Mouse (Mus musculus): Measurements from ENCODE around the gene Unc5c.

Unc5c gene

DNA sequence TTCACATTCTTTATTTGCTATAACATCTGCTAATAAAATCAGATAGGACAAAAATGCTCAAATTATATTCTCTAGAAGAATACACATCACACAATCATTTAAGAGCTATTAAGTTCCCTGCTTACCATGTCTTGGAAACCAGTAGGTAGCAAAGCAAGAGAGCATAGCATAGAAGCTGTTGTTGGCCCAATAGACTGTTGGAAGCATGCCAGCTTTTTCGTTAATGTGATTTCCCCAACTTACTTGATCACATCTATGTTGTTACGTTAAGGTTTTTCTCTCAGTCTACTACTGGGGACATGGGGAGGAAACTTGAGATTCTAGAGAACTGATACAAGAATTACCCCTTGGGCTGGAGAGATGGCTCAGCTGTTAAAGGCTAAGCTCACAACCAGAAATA is 133.0 kb downstream of the Unc5c start:
- DNase-seq (ENCODE audit: low spot score in 2 of 2), result no peak

DNA sequence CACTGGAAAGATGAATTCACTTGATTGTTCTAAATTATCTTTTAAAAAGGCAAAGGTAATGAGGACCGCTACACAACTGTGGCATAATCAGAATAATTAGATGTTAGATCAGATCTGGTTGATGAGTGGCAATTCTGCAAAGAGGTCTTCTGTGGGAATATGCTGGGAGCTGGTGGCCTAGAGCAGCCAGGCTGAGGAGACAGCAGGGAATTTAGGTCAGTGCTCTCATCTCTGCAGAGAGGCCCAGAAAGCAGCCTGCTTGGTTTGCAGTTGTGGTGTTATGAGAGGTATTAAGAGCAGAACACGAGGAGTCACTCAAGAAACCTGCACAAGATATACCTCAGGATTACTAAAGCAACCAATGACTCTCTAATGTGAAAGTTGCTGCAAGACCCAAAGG is 133.9 kb downstream of the Unc5c start:
- no peak for DNase-seq (ENCODE audit: low spot score in 2 of 2)

DNA sequence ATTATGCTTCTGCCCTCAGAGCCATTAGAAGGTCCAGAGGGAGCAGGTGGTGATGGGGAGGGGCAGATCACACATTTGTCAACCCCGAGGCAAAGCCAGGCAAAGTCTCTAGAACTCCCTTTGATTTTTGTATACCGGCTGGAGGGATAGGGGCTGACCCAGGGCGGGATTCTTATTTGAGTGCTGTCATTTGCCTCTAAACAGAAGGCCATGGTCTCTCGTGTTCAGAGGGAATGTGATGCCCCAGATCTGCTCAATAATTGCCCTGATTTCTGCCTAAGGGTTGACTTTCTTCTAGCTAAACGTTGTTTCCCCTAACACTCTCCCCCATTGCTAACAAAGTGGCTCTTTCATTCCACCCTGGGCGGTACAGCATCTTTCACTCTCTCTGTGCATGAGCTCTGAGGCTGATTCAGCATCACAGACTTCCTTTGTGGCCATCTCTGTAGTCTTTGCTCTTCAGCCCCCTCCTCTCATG is 136.1 kb downstream of the Unc5c start:
- no peak for DNase-seq (ENCODE audit: low spot score in 2 of 2)

DNA sequence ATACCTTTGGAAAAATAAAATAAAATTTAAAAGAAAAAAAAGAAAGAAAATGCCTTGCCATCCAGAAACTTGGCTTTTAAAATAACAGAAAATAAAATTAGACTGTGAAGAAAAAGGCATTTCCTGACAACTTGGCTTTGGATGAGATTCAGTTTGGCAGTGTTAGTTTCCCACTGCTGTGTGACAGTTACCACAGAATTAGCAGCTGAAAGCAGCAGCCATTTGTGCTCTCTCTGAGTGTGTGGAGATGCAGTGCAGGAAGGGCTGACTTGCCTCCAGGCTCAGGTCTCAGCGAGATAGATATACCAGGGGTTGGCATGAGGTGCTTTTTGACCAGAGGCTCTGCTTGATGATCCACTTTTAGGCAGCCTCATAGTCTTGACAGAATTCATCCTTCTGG is 151.7 kb downstream of the Unc5c start:
- DNase-seq (ENCODE audit: low spot score in 2 of 2), result no peak

DNA sequence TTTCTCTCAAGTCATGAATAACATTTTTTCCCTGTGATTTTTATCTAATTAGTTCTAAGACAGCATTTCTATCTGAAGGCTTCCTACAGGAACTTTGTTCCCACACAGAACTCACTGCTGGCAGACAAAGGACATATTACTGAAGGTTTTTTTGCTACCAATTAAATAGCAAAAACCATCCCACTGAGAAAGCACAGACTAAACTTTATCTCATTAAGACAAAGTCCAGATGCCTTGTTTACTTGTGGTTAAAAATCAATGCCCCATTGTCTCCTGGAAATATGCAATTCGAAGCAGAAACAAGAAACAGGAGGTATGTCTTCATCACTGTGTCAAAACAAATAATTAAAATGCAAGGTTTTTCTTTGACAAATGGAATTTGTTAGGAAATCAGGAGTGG is 153.7 kb downstream of the Unc5c start:
- DNase-seq (ENCODE audit: low spot score in 2 of 2), result no peak

DNA sequence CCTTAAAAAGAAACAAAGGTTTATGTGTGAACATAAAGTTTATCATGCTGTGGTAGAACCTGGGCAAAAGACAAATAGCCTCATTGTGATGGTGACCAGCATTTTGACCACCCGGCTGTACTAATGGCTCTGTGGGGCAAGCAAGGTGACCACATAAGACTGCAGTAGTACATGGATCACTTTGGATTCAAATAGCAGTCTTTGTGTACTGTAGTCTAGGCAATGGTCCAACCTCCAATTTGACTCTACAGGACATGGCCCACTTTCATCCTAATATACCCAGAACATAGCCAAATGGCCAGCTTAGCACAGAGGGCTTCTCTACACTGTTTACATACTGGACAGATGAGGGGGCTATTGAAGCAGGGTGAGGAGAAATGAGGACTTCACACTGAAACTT is 156.5 kb downstream of the Unc5c start:
- DNase-seq (ENCODE audit: low spot score in 2 of 2), result no peak

DNA sequence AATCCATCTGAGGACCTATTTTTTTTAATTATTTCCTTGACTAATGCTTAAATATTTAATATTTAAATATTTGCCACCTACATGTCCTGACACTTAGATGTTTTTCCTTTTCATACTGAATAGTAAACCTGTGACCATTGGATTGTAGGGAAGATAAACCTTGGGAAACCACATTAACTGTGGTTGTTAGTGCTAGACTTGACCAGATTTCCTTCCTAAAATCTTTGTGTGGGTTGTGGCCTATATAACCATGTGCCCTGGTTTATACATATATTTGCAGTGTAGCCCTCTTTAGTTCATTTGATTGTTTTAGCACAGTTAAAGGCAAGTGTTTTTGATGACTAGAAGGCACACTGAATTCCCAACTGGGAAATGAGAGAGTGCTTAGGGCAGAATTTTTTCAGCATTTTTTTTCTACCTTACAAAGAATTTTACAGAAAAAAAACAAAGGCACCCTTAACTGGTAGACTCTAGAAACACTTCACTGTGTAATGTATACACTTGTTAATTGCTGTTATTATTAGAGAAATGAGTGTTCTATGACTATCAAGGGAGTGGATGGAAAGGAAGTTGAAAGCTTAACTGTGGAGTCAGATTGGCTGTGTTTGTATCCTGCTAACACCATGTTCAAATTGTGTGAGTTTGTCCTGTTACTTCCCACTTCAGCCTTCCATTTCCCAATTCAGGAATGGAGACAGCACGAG is 162.1 kb downstream of the Unc5c start:
- DNase-seq (ENCODE audit: low spot score in 2 of 2), result no peak

DNA sequence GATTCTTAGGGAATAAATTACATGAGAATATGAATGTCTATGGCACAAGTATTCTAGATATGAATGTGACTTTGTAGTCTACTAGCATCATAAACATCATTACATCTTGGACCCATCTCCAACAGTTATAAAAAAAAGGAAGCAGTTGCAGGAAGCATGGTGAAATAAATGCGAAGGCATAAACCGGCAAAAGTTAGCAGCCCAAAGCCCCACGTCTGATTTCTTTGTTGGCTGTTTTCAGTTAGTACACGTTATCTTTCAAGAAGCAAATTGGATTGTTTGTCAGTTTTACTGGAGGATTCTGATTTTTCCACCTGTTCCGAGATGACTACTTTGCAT is 162.6 kb downstream of the Unc5c start:
- no peak for DNase-seq (ENCODE audit: low spot score in 2 of 2)

DNA sequence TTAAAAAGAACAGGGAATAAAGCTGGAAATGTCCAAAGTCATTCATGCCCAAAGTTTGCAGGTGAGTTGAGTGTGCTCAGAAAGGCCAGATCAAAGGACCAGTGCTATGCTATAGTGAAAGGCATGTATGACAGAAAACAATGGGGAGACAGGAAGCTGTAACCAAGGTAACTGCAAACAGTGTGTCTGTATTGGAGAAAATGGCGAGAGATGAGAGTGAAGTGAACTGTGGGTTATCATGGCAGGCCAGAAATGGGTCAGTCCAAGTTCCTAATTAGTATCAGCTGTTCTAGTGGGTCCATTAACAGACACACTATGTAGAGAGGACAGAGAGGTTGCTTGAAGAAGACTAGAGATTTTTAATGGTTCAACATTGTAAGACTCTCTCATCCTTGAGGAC is 164.4 kb downstream of the Unc5c start:
- no peak for DNase-seq (ENCODE audit: low spot score in 2 of 2)

DNA sequence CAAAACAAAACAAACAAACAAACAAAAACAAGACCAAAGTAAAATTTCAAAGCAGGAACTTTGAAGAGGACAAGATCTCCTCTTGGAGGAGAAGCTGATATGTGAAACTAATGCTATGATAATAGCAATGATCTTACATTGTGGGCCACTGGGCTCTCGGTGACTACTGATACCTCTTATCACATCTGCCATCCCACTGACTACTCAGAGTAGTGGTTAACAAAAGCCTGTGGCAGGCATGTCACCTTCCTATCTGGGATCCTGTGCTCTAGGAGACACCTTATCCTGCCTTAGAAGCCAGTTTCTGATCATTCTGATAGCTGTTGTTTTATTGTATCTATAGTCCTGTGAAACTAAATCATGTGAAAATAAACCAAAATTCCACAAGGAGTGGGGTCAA is 172.9 kb downstream of the Unc5c start:
- no peak for DNase-seq (ENCODE audit: low spot score in 2 of 2)

DNA sequence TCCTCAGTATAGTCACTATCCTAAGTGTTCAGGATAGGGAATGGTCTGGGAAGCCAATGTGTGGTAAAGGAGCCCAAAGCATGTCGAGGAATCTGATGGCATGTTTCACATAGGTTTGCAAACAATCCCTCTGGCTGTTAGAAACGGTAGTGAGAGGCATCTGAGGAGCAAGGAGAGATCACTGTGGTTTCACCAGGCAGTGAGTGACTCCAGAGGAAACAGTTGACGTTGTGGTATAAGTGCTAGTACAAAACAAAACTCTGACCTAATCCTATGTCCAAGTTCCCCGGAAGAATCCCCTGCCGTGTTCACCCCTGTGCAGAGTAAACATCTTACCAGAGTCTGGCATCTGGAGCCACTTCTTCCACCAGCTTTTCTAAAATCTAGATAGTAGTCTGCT is 179.2 kb downstream of the Unc5c start:
- no peak for DNase-seq (ENCODE audit: low spot score in 2 of 2)

DNA sequence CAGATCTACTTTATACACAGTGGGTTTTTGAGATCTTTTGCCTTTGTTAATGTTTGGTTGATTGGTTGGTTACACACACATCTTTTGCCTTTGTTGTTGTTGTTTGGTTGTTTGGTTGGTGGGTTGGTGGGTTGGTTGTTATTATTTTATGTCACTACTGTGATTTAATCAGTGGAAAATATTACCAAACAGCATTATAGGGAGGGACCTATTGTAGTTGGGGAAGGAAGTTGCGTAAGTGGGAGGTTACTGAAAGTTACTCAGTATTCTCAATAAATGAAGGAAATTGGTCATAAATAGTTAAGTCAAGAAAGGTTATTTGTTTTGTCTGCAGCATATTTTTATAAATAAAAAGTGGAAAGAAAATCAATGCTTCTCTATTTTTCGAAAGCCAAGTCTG is 181.6 kb downstream of the Unc5c start:
- DNase-seq (ENCODE audit: low spot score in 2 of 2), result no peak

DNA sequence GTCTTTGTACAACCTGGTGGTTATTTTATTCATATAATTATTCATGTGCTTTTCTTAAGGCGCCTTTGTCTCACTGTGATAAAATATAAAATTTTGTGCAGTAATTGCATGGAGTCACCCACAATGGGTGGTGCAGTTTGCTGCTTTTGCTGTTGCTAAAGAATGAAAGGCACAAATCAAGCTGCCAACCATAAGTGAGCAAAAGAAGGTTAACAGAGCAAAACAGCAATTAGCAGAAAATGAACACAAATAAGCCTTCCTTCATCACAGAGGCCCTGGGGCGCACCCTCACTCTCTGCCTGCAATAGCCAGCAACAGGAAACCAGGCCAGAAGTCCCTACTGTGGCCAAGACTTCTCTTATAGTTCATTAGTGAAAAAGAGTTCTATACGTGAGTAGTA is 185.6 kb downstream of the Unc5c start:
- DNase-seq (ENCODE audit: low spot score in 2 of 2), result no peak

DNA sequence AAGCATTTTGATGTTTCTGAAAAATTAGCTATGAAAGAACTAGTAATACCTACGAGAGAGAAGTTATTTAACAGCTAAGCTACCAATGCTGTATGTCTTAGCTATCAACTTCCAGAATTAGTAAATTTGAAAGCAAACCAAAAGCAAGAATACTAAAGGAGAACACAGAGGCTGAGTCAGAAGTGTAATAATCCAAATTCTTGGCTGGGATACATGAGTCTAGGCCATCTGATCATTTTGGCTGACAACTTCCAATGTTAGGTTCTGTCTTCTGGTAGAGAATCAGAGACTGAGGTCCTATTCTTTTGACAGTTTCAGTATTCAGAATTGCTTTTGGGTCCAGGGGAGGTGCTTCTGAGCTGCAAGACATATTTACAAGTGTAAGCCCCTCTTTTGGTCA is 188.9 kb downstream of the Unc5c start:
- no peak for DNase-seq (ENCODE audit: low spot score in 2 of 2)

DNA sequence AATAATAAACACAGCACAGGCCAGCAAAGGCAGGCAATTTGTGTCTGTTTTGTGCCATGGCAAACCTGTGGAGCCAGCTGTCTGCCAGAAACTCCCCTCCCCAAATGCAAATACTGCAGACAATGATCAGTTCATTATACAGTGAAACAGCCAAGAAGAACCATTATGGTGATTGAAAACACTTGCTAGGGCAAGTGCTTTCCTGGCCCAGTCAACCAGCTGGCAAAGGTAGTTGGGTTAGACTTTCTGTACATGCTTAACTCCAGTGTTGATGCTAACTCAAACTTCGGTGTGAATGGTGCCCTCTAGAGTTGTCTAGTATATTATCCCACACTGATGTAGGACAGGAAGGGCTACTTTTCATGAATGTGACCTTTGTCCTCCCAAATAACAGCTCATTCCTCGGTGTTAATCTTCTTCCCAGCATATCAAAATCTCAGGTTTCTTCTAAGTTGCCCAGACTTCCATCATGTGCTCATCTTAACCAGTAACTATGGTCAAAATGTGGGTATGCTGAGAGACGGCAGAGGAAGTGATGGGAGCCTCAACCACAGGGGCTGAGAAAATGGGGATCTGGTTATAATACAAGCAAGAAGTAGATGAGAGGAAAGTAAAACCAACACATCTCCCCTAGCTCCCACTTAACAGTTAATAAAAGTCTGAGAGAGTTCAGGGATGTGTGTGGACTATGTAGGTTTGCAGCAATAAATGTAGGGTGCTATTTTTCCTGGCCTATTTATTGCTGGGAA is 194.2 kb downstream of the Unc5c start:
- no peak for DNase-seq (ENCODE audit: low spot score in 2 of 2)

DNA sequence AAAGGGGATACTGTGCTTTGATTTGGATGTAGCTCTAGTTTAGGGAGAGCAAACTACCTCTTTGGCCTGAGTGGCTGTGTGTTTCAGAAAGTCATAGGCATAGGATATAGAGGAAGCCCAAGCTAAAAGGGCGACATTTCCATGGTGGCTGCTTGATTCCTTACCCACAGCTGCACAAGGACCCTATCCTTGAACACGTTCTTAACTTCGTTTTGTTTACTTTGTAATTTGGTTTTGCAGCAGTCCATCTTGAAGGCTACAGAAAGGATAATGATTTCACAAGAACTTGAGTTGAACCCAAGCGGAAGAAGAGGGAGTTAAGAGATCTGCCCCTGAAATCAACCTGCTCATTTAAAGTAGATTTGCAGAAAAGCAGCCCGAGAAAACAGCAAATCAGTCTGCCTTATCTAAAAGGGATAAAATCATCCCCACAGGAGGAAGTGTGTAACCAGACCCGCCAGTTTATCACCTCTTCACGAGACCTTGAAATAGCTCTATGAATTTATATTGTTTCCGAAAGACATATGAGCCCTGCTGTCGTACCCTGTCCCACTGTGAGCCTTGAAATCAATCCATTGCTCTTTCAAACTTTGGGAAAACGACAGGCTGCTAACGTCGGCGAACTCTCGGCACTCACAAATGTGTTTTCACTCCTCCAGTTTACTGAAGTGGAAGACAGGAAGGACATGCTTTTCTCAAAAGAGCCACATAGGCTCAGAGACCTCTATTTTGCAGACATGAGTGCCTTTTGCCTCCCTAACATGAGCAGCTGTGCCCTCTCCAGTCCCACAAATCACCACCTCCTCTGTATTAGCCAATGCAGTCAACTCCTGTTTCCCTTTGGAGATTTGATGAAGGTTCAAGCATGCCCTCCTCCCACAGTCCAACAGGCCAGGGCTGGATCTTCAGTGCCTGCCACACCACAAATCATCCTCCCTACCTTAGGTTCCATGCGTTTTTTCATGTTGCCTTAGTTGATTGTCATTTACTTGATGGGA is 195.3 kb downstream of the Unc5c start:
- DNase-seq (ENCODE audit: low spot score in 2 of 2), result no peak

DNA sequence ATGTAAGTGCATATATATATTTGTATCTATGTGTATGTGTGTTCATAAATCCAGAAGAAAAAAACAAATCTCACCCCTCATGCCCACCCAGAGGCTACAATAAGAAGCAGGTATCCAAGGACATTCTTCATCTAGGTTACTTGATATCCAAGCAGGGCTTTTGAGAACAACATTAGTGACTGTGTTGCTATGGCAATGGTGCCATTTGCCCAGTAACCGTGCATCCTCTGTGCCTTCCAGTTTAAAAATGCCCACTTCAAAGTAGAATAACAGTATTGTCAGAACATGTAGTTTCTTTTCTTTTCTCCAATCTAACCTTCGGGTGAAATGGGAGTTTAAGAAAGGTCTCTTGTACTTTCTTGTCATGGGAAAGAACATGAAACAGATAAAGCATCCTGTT is 224.1 kb downstream of the Unc5c start:
- no peak for DNase-seq (ENCODE audit: low spot score in 2 of 2)

DNA sequence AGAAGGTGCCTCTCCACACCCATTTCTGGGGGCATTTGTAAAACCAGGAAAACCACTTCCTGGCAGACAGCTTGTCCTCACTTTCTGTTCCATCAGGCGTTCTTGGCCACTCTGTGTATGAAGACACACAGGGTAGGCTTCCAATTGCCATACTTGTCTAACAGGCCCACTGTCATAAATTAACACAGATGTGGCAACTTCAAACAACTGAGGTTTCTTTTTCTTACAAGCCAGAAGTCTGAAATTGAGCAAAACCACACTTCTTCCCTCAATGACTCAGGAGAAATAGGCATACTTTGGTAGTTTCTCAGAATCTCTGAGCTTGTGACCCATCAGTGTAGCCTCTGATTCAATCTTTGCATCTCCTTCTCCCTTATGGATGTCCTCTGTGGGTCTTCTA is 225.7 kb downstream of the Unc5c start:
- DNase-seq (ENCODE audit: low spot score in 2 of 2), result no peak

DNA sequence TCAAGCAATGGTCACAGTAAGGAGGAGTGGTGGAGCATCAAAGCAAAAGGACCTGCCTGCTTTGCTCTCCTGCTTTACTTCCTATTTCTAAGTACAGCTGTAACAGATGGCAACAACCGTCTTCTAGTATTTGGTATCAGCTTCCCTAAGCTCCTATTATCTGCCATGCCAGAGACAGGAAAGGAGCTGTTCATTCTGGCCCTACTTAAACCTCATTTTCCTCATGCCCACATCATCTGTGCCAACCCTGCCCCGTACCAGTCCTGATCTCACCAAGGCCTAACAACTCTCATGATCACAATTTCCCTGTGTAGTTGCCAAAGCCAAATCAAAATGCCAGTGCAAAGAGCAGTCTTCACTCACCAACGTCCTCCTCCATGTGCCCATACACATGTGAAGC is 226.4 kb downstream of the Unc5c start:
- DNase-seq (ENCODE audit: low spot score in 2 of 2), result no peak

DNA sequence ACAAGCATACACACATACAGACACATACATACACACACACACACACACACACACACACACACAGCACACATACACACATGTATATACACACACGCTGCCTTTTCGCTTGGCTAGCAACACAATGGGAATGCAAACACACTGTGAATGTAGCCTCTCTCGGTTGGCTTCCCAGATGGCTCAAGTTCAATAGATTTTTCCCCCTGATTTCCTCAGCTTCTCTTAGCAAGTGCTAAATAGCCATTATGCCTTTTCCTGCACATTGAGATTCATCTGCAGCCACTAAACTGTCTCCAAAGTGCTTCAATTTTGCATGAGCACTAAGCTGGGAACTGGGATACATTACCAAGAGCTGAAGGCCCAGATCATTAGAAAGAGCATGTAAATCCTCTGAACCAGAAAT is 226.8 kb downstream of the Unc5c start:
- DNase-seq (ENCODE audit: low spot score in 2 of 2), result no peak

DNA sequence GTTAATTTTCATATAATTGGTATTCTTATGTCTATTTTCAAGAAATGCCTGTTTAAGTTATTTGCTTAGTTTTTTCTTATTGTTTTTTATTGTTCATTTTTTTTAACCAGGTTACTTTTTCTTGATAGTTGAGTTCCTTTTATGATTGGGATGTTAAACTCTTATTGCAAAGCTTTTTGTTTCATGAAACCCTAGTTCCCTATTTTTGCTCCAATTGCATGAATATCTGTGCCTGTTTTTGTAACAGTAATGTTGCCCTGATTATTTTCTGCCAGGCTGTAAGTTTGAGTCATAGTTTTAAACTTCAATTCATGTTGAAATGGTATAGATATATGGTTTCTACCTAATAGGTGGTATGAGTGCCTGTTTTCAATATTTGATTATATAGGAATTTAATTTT is 234.2 kb downstream of the Unc5c start:
- no peak for DNase-seq (ENCODE audit: low spot score in 2 of 2)

DNA sequence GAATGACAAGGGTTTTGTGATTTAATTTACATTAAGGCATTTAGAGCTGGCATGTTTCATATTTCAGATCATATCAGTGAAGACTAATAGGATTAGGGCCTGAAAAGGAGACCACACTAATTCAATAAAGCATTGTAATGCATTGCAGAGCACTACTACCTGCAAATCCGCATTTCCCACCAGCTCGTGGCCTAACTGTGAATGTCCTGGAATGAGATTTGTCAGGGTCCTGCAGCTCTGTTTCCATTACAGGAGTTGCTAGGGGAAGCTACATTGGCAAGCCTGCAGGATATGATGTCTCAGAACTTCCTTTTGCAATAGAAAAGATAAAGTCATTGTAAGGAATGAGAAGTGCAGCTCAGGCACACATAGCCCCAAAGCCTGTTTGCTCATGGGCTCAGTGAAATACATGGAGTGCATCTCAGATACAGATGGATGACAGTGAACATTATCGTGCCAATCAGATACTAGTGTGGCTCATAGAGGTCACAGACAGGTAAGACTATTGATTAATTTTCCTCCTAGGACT is 236.4 kb downstream of the Unc5c start:
- no peak for DNase-seq (ENCODE audit: low spot score in 2 of 2)
